Mouse (Mus musculus) cerebellum, adult 2 months (tissue): ENCODE measurements around the gene Slc15a4. TPM values are rescaled to one million over a fixed set of nuclear protein-coding genes. Genes with fewer than 3 reads are reported as not detected.

Experiments
- DNase-seq, 2 experiments: peaks; one replicate each; pipeline ENCODE4 v3.0.0; 2021
- H3K27ac ChIP-seq: fragments of 200-500 bp; 2 replicates; pipeline ENCODE4 v1.5.1; 2012; ENCODE audit warnings: low read length, control low read depth, inconsistent platforms; ENCODE audit not compliant: insufficient read depth
- H3K27me3 ChIP-seq: fragments of 200-500 bp; 2 replicates; pipeline ENCODE4 v1.6.1; 2012; ENCODE audit warnings: inconsistent platforms, mild to moderate bottlenecking, low read length, moderate library complexity; ENCODE audit not compliant: control insufficient read depth, insufficient read depth
- H3K4me1 ChIP-seq: fragments of 200-500 bp; 2 replicates; pipeline ENCODE4 v1.6.1; 2011; ENCODE audit warnings: low read length; ENCODE audit not compliant: control insufficient read depth, insufficient read depth
- H3K4me3 ChIP-seq: fragments of 200-500 bp; replicated peaks from 2 replicates; pipeline ENCODE3; 2011; ENCODE audit warnings: mild to moderate bottlenecking, low read depth, low read length, control low read depth; ENCODE audit not compliant: insufficient read depth
- CTCF ChIP-seq: fragments of 200-500 bp; IDR thresholded peaks from 2 replicates; pipeline ENCODE4 v1.5.1; 2011; ENCODE audit warnings: low read depth, mild to moderate bottlenecking, control low read depth, low read length, moderate library complexity, borderline replicate concordance; ENCODE audit not compliant: insufficient read depth
- POLR2A ChIP-seq: fragments of 200-500 bp; IDR thresholded peaks from 2 replicates; pipeline ENCODE4 v1.6.1; 2011; ENCODE audit warnings: low read length, control low read depth, borderline replicate concordance; ENCODE audit not compliant: insufficient read depth
- WGBS: fragments of 180-500 bp; shearing (Covaris S2); methylation state at CpG from one replicate; pipeline ENCODE4 v1.1.7; 2018; 5-methylcytosine and 5-hydroxymethylcytosine counted together
- polyA plus RNA-seq: library from polyadenylated mRNA; depleted of rRNA; stranded (reverse); fragments of >200 nt; gene quantifications from 2 replicates; pipeline ENCODE4 v1.2.3, GENCODE M21; 2012; rRNA removed

Slc15a4 gene
- polyA plus RNA-seq, 1 experiment, result 24.9 TPM

DNA sequence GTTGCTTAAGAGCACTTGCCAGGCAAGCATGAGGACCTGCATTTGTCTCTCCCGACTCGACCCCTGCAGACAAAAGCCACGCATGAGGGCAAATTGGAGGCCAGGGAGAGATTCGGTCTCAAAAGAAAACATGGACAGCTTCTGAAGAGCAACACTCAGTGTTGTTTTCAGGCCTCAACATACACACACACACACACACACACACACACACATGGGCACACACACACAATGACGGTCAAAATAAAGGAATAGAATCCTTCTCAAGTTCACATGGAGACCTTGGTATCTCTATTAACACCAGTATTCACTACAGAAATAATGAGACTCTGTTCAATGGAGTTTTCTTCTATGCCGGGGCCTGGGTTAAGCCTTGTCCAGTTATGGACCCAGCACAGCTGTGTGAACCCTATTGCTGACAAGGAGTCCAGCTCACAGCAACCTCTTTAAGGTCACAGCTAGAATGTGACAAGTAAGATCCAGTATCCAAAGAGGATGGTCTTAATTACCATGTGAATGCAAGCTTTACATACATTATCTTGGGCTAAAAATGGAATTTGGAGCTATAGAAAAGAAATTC lies 65.4 kb downstream of the Slc15a4 start:
- no peak overlapping the region for H3K27ac ChIP-seq
- no peaks in the 10 kb centered on the region for H3K27me3 ChIP-seq
- H3K4me1 ChIP-seq, result no peaks in the 10 kb centered on the region
- H3K4me3 ChIP-seq, result no peak overlapping the region
- WGBS, result 76% methylated on average over 6 of the region's 6 CpGs
- DNase-seq, result no peak
- TF ChIP-seq CTCF (no peak), POLR2A (no peak)

DNA sequence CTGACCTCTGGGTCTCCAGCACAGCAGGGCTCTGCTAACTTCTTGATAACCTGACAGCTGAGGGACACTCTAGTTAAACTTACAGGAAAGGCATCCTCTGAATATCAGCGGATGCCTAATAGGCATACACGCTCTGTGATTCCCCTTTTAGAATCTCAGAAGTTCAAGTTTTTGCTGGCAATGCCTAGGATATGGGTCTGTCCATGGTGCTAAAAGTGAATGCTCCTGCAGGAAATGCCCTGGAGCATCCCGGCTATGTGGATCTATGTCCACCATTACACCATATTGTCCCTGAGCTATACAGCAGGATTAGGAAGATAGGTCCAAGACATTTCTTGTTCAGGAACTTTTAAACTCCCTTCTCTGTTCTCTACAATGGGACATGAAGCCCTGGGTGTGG lies 71.6 kb downstream of the Slc15a4 start:
- 79% methylated on average over 3 of the region's 3 CpGs for WGBS

GRCm38 (mm10) chr5:127548136-127548535 lies 84.6 kb downstream of the Slc15a4 start:
- TF ChIP-seq POLR2A, result no peak
- no peak for TF ChIP-seq CTCF
- Histone ChIP-seq H3K4me3 (no peak overlapping the region), H3K27me3 (no peaks in the 10 kb centered on the region), H3K27ac (no peak overlapping the region), H3K4me1 (peaks cover 17% of the 10 kb centered on the region)
- WGBS, result 67% methylated on average over 2 of the region's 2 CpGs
- peak in 1 of 2 experiments; percentile 12 for DNase-seq

More for the DNA sequence above, 71.6 kb downstream of the Slc15a4 start:
- H3K4me1 ChIP-seq, result no peaks in the 10 kb centered on the region
- H3K27me3 ChIP-seq, result no peaks in the 10 kb centered on the region
- no peak for DNase-seq
- TF ChIP-seq CTCF (no peak), POLR2A (no peak)
- H3K27ac ChIP-seq, result no peak overlapping the region
- H3K4me3 ChIP-seq, result no peak overlapping the region

DNA sequence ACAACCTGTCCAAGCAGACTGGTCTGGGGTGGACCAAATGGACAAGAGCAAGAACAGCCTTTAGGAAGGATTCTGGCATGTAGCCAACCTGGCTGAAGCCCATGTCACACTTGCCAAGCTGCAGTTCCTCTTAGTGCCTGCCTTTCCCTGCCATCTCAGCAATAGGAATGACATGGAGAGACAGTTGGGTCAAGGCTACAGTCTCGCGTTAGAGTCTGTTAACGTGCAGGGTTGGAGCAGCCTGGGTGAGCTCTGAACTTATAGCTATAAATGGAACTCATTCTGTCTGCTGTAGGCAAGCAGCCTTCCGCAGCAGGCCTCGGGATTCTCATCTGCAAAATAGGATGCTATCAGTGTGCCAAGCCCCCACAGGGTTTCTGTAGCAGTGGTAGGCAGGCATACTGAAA lies 86.1 kb downstream of the Slc15a4 start:
- WGBS, result 7% methylated on average over 5 of the region's 5 CpGs

More for the DNA sequence above, 86.1 kb downstream of the Slc15a4 start:
- Histone ChIP-seq H3K4me1 (peaks cover 17% of the 10 kb centered on the region), H3K27ac (peak overlapping the region; percentile 64), H3K4me3 (no peak overlapping the region), H3K27me3 (no peaks in the 10 kb centered on the region)
- no peak for TF ChIP-seq POLR2A
- peak; percentile 46 for TF ChIP-seq CTCF
- peak; percentile 90 to 96 for DNase-seq

Other genes with a start within 250 kb of the Slc15a4 start
- gene Glt1d1, start 635 bp downstream of the Slc15a4 start, polyA plus RNA-seq, result 13.8 and 16.0 TPM in 2 replicates